Mouse (Mus musculus): ENCODE data around the gene Mroh2a. TPM values are rescaled to one million over a fixed set of nuclear protein-coding genes. Genes with fewer than 3 reads are reported as not detected.
"Not testable (repeated sequence)": the region's sequence is repeated elsewhere in the genome, so short reads cannot be mapped to it uniquely, and the experiment has no call there.

Mroh2a gene
- polyA plus RNA-seq, 1 experiment from 2014 or later = 0.82 TPM

GRCm38 (mm10) chr1:88223591-88223990 is 3.2 kb upstream of the Mroh2a start:
- H3K36me3 ChIP-seq = no peaks in the 10 kb centered on the region
- WGBS = 44% methylated on average over 1 of the region's 1 CpGs
- H3K27me3 ChIP-seq (ENCODE audit: insufficient read depth, poor library complexity, severe bottlenecking) = no peaks in the 10 kb centered on the region
- no peak overlapping the region for H3K4me3 ChIP-seq
- H3K27ac ChIP-seq = no peak overlapping the region
- no peaks in the 10 kb centered on the region for H3K4me1 ChIP-seq
- peak; percentile 86 for DNase-seq (ENCODE audit: low spot score)
- H3K9me3 ChIP-seq = peaks cover 34% of the 10 kb centered on the region

GRCm38 (mm10) chr1:88224029-88224776 is 2.6 kb upstream of the Mroh2a start:
- DNase-seq (ENCODE audit: low spot score) = peak; percentile 80

GRCm38 (mm10) chr1:88225301-88225700 is 1.5 kb upstream of the Mroh2a start:
- not testable (repeated sequence) for H3K27ac ChIP-seq; H3K4me1 ChIP-seq; H3K4me3 ChIP-seq; H3K27me3 ChIP-seq (ENCODE audit: insufficient read depth, poor library complexity, severe bottlenecking); H3K36me3 ChIP-seq
- peak; percentile 76 for DNase-seq (ENCODE audit: low spot score)
- H3K9me3 ChIP-seq = peaks cover 51% of the 10 kb centered on the region
- 33% methylated on average over 2 of the region's 2 CpGs for WGBS

More at GRCm38 (mm10) chr1:88224029-88224776, 2.6 kb upstream of the Mroh2a start:
- 64% methylated on average over 2 of the region's 2 CpGs for WGBS
- Histone ChIP-seq H3K27ac (no peak overlapping the region), H3K4me1 (no peaks in the 10 kb centered on the region), H3K27me3 (ENCODE audit: insufficient read depth, poor library complexity, severe bottlenecking) (no peaks in the 10 kb centered on the region), H3K36me3 (no peaks in the 10 kb centered on the region), H3K9me3 (peaks cover 40% of the 10 kb centered on the region), H3K4me3 (no peak overlapping the region)

GRCm38 (mm10) chr1:88225741-88226140 is 1.0 kb upstream of the Mroh2a start:
- H3K27me3 ChIP-seq (ENCODE audit: insufficient read depth, poor library complexity, severe bottlenecking) = no peaks in the 10 kb centered on the region
- no peak overlapping the region for H3K4me3 ChIP-seq
- H3K9me3 ChIP-seq = peaks cover 55% of the 10 kb centered on the region
- no peak overlapping the region for H3K27ac ChIP-seq
- DNase-seq (ENCODE audit: low spot score) = peak; percentile 74
- no peaks in the 10 kb centered on the region for H3K36me3 ChIP-seq
- H3K4me1 ChIP-seq = no peaks in the 10 kb centered on the region

- 56% methylated on average over 2 of the region's 2 CpGs for WGBS
- H3K9me3 ChIP-seq = peaks cover 72% of the 10 kb centered on the region
- no peaks in the 10 kb centered on the region for H3K4me1 ChIP-seq
- no peak overlapping the region for H3K4me3 ChIP-seq
- no peaks in the 10 kb centered on the region for H3K36me3 ChIP-seq
- peak; percentile 78 for DNase-seq (ENCODE audit: low spot score)
- H3K27me3 ChIP-seq (ENCODE audit: insufficient read depth, poor library complexity, severe bottlenecking) = no peaks in the 10 kb centered on the region
- no peak overlapping the region for H3K27ac ChIP-seq
Observed at GRCm38 (mm10) chr1:88227482-88227881, 696 bp downstream of the Mroh2a start.

GRCm38 (mm10) chr1:88228121-88228520 is 1.3 kb downstream of the Mroh2a start:
- 64% methylated on average over 7 of the region's 7 CpGs for WGBS
- Histone ChIP-seq H3K27me3 (ENCODE audit: insufficient read depth, poor library complexity, severe bottlenecking) (no peaks in the 10 kb centered on the region), H3K4me3 (no peak overlapping the region), H3K9me3 (peaks cover 78% of the 10 kb centered on the region), H3K27ac (no peak overlapping the region), H3K36me3 (no peaks in the 10 kb centered on the region), H3K4me1 (no peaks in the 10 kb centered on the region)
- DNase-seq (ENCODE audit: low spot score) = peak; percentile 88

- Histone ChIP-seq H3K27ac (no peak overlapping the region), H3K4me1 (no peaks in the 10 kb centered on the region), H3K27me3 (ENCODE audit: insufficient read depth, poor library complexity, severe bottlenecking) (no peaks in the 10 kb centered on the region), H3K4me3 (no peak overlapping the region), H3K9me3 (peaks cover 93% of the 10 kb centered on the region), H3K36me3 (no peaks in the 10 kb centered on the region)
- DNase-seq (ENCODE audit: low spot score) = no peak
- WGBS = 73% methylated on average over 3 of the region's 3 CpGs
Observed at GRCm38 (mm10) chr1:88229566-88229965, 2.8 kb downstream of the Mroh2a start.

- Histone ChIP-seq H3K36me3 (no peaks in the 10 kb centered on the region), H3K27ac (no peak overlapping the region), H3K9me3 (peaks cover 97% of the 10 kb centered on the region), H3K4me3 (no peak overlapping the region), H3K27me3 (ENCODE audit: insufficient read depth, poor library complexity, severe bottlenecking) (no peaks in the 10 kb centered on the region), H3K4me1 (no peaks in the 10 kb centered on the region)
- 77% methylated on average over 5 of the region's 5 CpGs for WGBS
- DNase-seq (ENCODE audit: low spot score) = no peak
Observed at GRCm38 (mm10) chr1:88229986-88230385, 3.2 kb downstream of the Mroh2a start.

- DNase-seq (ENCODE audit: low spot score) = no peak
- Histone ChIP-seq H3K9me3 (peaks cover 99% of the 10 kb centered on the region), H3K36me3 (no peaks in the 10 kb centered on the region), H3K27ac (no peak overlapping the region), H3K27me3 (ENCODE audit: insufficient read depth, poor library complexity, severe bottlenecking) (no peaks in the 10 kb centered on the region), H3K4me3 (no peak overlapping the region), H3K4me1 (no peaks in the 10 kb centered on the region)
- 70% methylated on average over 7 of the region's 7 CpGs for WGBS
Observed at GRCm38 (mm10) chr1:88230421-88230820, 3.6 kb downstream of the Mroh2a start.

GRCm38 (mm10) chr1:88230981-88231802 is 4.4 kb downstream of the Mroh2a start:
- Histone ChIP-seq H3K36me3 (no peaks in the 10 kb centered on the region), H3K27me3 (ENCODE audit: insufficient read depth, poor library complexity, severe bottlenecking) (no peaks in the 10 kb centered on the region), H3K4me1 (no peaks in the 10 kb centered on the region), H3K4me3 (no peak overlapping the region), H3K27ac (no peak overlapping the region), H3K9me3 (peaks cover 99% of the 10 kb centered on the region)
- 73% methylated on average over 6 of the region's 6 CpGs for WGBS
- no peak for DNase-seq (ENCODE audit: low spot score)

- no peak overlapping the region for H3K4me3 ChIP-seq
- peaks cover 96% of the 10 kb centered on the region for H3K9me3 ChIP-seq
- no peak for DNase-seq (ENCODE audit: low spot score)
- H3K27ac ChIP-seq = no peak overlapping the region
- no peaks in the 10 kb centered on the region for H3K36me3 ChIP-seq
- no peaks in the 10 kb centered on the region for H3K4me1 ChIP-seq
- 58% methylated on average over 7 of the region's 7 CpGs for WGBS
- no peaks in the 10 kb centered on the region for H3K27me3 ChIP-seq (ENCODE audit: insufficient read depth, poor library complexity, severe bottlenecking)
Observed at GRCm38 (mm10) chr1:88231803-88232499, 5.2 kb downstream of the Mroh2a start.

- H3K36me3 ChIP-seq = no peaks in the 10 kb centered on the region
- no peaks in the 10 kb centered on the region for H3K4me1 ChIP-seq
- 52% methylated on average over 3 of the region's 3 CpGs for WGBS
- H3K4me3 ChIP-seq = no peak overlapping the region
- no peak overlapping the region for H3K27ac ChIP-seq
- H3K9me3 ChIP-seq = peaks cover 96% of the 10 kb centered on the region
- DNase-seq (ENCODE audit: low spot score) = no peak
- H3K27me3 ChIP-seq (ENCODE audit: insufficient read depth, poor library complexity, severe bottlenecking) = no peaks in the 10 kb centered on the region
Observed at GRCm38 (mm10) chr1:88232664-88233380, 6.0 kb downstream of the Mroh2a start.

Measured in heart, embryonic 10.5 days (tissue).